Mouse (Mus musculus) forebrain, postnatal 0 days (tissue): ENCODE measurements around the gene Wfdc2. TPM values are rescaled to one million over a fixed set of nuclear protein-coding genes. Genes with fewer than 3 reads are reported as not detected.
"Not testable (repeated sequence)": the region's sequence is repeated elsewhere in the genome, so short reads cannot be mapped to it uniquely, and the experiment has no call there.

Experiments
- ATAC-seq: fragments of 200-750 bp; cut with Nextera tagmentation; 2 replicates; pipeline ENCODE4 v1.8.0; 2017; ENCODE audit warnings: mild to moderate bottlenecking, moderate library complexity
- DNase-seq: peaks from one replicate; pipeline ENCODE4 v3.0.0-alpha.2; 2015
- H3K27ac ChIP-seq: fragments of 300-500 bp; sonication (generic); 2 replicates; pipeline ENCODE4 v1.5.1; 2014; ENCODE audit warnings: low read depth, mild to moderate bottlenecking, antibody characterized with exemption, low read length, moderate library complexity, mixed read lengths
- H3K27me3 ChIP-seq: fragments of 300-500 bp; sonication (generic); 2 replicates; pipeline ENCODE4 v1.6.1; 2014; ENCODE audit warnings: mild to moderate bottlenecking, low read length, mixed read lengths; ENCODE audit not compliant: insufficient read depth
- H3K36me3 ChIP-seq: fragments of 300-500 bp; sonication (generic); 2 replicates; pipeline ENCODE4 v1.6.1; 2014; ENCODE audit warnings: mild to moderate bottlenecking, moderate library complexity; ENCODE audit not compliant: insufficient read depth
- H3K4me1 ChIP-seq: fragments of 300-500 bp; sonication (generic); 2 replicates; pipeline ENCODE4 v1.6.1; 2014; ENCODE audit warnings: antibody characterized with exemption; ENCODE audit not compliant: insufficient read depth
- H3K4me2 ChIP-seq: fragments of 300-500 bp; sonication (generic); 2 replicates; pipeline ENCODE4 v1.6.1; 2014; ENCODE audit warnings: low read depth, mild to moderate bottlenecking, moderate library complexity
- H3K4me3 ChIP-seq: fragments of 300-500 bp; sonication (generic); 2 replicates; pipeline ENCODE4 v1.5.1; 2014; ENCODE audit warnings: low read depth, low read length, mixed read lengths
- H3K9ac ChIP-seq: fragments of 300-500 bp; sonication (generic); 2 replicates; pipeline ENCODE4 v1.6.1; 2014; ENCODE audit warnings: mild to moderate bottlenecking
- H3K9me3 ChIP-seq: fragments of 300-500 bp; sonication (generic); 2 replicates; pipeline ENCODE4 v1.6.1; 2016; ENCODE audit warnings: low read length
- CTCF ChIP-seq: sonication (generic); IDR thresholded peaks from 2 replicates; pipeline ENCODE4 v1.5.1; 2016; ENCODE audit warnings: antibody characterized with exemption, control low read depth, low read depth
- WGBS: fragments of 180-500 bp; shearing (Covaris S2); extraction: QIAGEN DNeasy Blood & Tissue Kit; methylation state at CpG from one replicate; pipeline ENCODE4 v1.1.7; 2014; 5-methylcytosine and 5-hydroxymethylcytosine counted together
- polyA plus RNA-seq: library from polyadenylated mRNA; unstranded; fragments of >200 nt; fragmentation: Nextera tagmentation; extraction: Ambion mirVana; gene quantifications from 2 replicates; pipeline ENCODE4 v1.2.1, GENCODE M21; 2015
- total RNA-seq: library from RNA; depleted of rRNA; stranded (reverse); fragments of >200 nt; gene quantifications from 2 replicates; pipeline ENCODE4 v1.2.3, GENCODE M21; 2014

Wfdc2 gene
- total and polyA plus RNA-seq, 2 experiments from 2014 or later, result 6.1 to 7.3 TPM

DNA sequence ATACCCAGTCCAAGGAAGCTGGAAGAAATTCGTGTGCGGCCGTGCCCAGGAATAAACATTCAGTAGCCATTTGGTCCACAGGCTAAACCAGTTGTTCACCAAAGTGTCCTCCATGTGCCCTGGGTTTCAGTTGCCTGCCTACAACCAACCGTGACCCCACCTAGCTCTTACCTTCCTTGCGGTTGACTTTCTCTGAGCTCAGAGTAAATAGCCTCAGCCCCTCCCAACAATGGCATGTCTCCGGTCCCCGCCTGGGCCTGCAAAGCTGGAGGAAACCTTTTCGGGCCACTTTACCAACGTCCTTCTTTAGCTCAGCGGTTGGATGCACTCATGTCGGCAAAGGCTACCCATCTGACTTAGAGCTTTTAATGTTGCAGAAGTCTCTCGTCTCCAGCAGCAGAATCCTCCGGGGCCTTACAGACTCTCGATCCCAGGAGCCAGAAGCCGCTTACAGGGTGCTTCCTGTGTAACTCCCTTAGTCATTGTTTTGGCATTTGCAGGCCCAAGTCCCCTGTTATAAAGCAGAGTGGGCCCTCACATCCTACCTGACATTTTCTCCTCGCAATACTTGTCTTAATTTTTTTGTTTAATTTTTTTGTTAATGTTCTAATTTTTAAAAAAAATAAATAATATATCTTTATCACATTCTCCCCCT, 3.1 kb upstream of the Wfdc2 start:
- DNase-seq, result no peak
- no peak for ATAC-seq
- TF ChIP-seq CTCF, result no peak
- no peak overlapping the region for H3K27ac ChIP-seq
- H3K4me2 ChIP-seq, result no peak overlapping the region
- no peaks in the 10 kb centered on the region for H3K36me3 ChIP-seq
- H3K4me3 ChIP-seq, result no peak overlapping the region
- H3K27me3 ChIP-seq, result peaks cover 6% of the 10 kb centered on the region; the same call in 1 of the 2 replicates
- H3K9ac ChIP-seq, result no peak overlapping the region
- no peaks in the 10 kb centered on the region for H3K9me3 ChIP-seq
- 48% methylated on average over 16 of the region's 16 CpGs for WGBS
- H3K4me1 ChIP-seq, result peaks cover 7% of the 10 kb centered on the region

DNA sequence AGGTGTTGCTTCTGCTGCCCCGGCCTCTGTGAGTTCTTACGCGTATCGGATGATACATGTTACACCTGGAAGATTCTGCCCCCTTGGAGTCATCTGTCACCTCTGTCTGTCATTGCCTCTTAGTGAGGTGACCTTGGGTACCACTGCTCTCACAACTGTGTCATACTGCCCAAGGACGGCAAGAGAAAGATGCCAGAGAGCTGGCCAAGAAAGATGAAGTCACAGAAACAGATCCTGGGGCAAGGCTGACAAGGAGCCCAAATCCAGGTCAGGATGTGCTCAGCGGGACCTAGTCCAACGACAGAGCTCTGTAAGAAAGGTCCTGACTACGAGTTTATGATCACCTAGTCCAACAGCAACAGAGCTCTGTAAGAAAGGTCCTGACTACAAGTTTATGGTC, 2.1 kb upstream of the Wfdc2 start:
- WGBS, result 90% methylated on average over 8 of the region's 8 CpGs
- no peaks in the 10 kb centered on the region for H3K9me3 ChIP-seq
- TF ChIP-seq CTCF, result no peak
- H3K4me1 ChIP-seq, result peaks cover 7% of the 10 kb centered on the region
- H3K36me3 ChIP-seq, result no peaks in the 10 kb centered on the region
- H3K27me3 ChIP-seq, result peaks cover 6% of the 10 kb centered on the region; the same call in 1 of the 2 replicates
- no peak overlapping the region for H3K4me2 ChIP-seq
- H3K9ac ChIP-seq, result no peak overlapping the region
- ATAC-seq (no peak), DNase-seq (no peak)
- H3K4me3 ChIP-seq, result no peak overlapping the region
- no peak overlapping the region for H3K27ac ChIP-seq

- TF ChIP-seq CTCF, result peak; percentile 79
- peak overlapping the region; percentile 93 for H3K4me2 ChIP-seq
- H3K9me3 ChIP-seq, result no peaks in the 10 kb centered on the region
- WGBS, result under 1% methylated on average over 32 of the region's 32 CpGs
- no peak overlapping the region for H3K27ac ChIP-seq
- ATAC-seq (peak; percentile 88), DNase-seq (peak; percentile 80)
- peaks cover 7% of the 10 kb centered on the region for H3K4me1 ChIP-seq
- H3K36me3 ChIP-seq, result no peaks in the 10 kb centered on the region
- H3K4me3 ChIP-seq, result peak overlapping the region; percentile 41
- H3K27me3 ChIP-seq, result peaks cover 6% of the 10 kb centered on the region; the same call in 1 of the 2 replicates
- H3K9ac ChIP-seq, result peak overlapping the region; percentile 61
These were observed 1.3 kb downstream of the Wfdc2 start for GRCm38 (mm10) chr2:164563339-164564038.

DNA sequence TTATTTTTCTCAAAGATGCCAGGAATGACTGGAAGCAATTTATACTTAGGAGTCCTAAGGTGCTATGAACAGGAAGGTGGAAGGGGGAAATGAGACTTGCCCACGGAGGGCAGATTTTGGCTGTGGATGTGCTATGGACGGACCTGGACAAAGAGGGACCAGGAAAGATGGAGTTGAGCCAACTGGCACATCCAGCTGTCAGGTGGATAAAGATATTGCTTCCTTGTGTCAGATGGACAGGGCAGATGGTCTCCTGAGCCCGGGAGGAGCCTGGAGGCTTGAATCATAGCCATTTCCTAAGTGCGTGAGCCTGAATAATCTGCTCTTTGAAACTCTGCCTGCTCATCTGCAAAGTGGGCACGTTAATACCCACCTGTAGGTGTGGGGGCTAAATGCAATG, 2.1 kb downstream of the Wfdc2 start:
- TF ChIP-seq CTCF, result no peak
- Histone ChIP-seq H3K4me1 (peaks cover 7% of the 10 kb centered on the region), H3K9ac (no peak overlapping the region), H3K27ac (no peak overlapping the region), H3K9me3 (no peaks in the 10 kb centered on the region), H3K36me3 (no peaks in the 10 kb centered on the region), H3K27me3 (peaks cover 6% of the 10 kb centered on the region; the same call in 1 of the 2 replicates), H3K4me3 (no peak overlapping the region), H3K4me2 (no peak overlapping the region)
- DNase-seq (no peak), ATAC-seq (no peak)
- WGBS, result 53% methylated on average over 5 of the region's 5 CpGs

DNA sequence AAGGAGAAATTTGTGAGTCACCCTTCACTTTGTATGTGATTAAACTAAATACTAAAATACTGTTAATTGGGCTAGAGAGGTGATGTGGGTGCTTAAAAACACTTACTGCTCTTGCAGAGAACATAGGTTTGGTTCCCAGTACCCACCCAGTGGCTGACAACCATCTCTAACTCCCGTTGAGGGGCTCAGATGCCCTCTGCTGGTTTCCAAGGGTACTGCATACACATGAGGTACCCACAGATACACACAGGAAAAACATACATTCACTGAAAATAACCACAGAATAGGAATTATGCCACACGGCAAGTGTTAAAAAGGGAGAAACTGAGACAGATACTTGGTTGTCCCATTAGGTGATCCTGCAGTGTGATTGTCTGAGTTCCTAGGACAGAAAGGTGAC, 4.8 kb downstream of the Wfdc2 start:
- TF ChIP-seq CTCF, result peak; percentile 17; the same call in 1 of the 2 replicates
- H3K27me3 ChIP-seq, result peaks cover 6% of the 10 kb centered on the region; the same call in 1 of the 2 replicates

GRCm38 (mm10) chr2:164567460-164567859, 5.2 kb downstream of the Wfdc2 start:
- H3K36me3 ChIP-seq, result no peaks in the 10 kb centered on the region
- H3K4me2 ChIP-seq, result no peak overlapping the region
- H3K9ac ChIP-seq, result no peak overlapping the region
- DNase-seq (no peak), ATAC-seq (no peak)
- no peaks in the 10 kb centered on the region for H3K9me3 ChIP-seq
- H3K27ac ChIP-seq, result no peak overlapping the region
- peaks cover 6% of the 10 kb centered on the region; the same call in 1 of the 2 replicates for H3K27me3 ChIP-seq
- peaks cover 7% of the 10 kb centered on the region for H3K4me1 ChIP-seq
- no peak for TF ChIP-seq CTCF
- H3K4me3 ChIP-seq, result no peak overlapping the region
- WGBS, result 97% methylated on average over 5 of the region's 5 CpGs

More for the DNA sequence above, 4.8 kb downstream of the Wfdc2 start:
- Histone ChIP-seq H3K4me1 (peaks cover 7% of the 10 kb centered on the region), H3K9ac (no peak overlapping the region), H3K9me3 (no peaks in the 10 kb centered on the region), H3K27ac (no peak overlapping the region), H3K4me3 (no peak overlapping the region), H3K4me2 (no peak overlapping the region), H3K36me3 (no peaks in the 10 kb centered on the region)
- 88% methylated on average over 2 of the region's 2 CpGs for WGBS
- ATAC-seq (no peak), DNase-seq (no peak)

- not testable (repeated sequence) for H3K4me2 ChIP-seq, ATAC-seq, H3K36me3 ChIP-seq, DNase-seq, H3K9ac ChIP-seq, H3K27me3 ChIP-seq, H3K27ac ChIP-seq, H3K4me1 ChIP-seq, H3K9me3 ChIP-seq, H3K4me3 ChIP-seq
- WGBS, result 88% methylated on average over 6 of the region's 6 CpGs
These were observed 11.1 kb downstream of the Wfdc2 start, which contains the start of gene Spint3 for GRCm38 (mm10) chr2:164573359-164573758. TSS of gene Spint3 (minus strand) at chr2:164573459.

DNA sequence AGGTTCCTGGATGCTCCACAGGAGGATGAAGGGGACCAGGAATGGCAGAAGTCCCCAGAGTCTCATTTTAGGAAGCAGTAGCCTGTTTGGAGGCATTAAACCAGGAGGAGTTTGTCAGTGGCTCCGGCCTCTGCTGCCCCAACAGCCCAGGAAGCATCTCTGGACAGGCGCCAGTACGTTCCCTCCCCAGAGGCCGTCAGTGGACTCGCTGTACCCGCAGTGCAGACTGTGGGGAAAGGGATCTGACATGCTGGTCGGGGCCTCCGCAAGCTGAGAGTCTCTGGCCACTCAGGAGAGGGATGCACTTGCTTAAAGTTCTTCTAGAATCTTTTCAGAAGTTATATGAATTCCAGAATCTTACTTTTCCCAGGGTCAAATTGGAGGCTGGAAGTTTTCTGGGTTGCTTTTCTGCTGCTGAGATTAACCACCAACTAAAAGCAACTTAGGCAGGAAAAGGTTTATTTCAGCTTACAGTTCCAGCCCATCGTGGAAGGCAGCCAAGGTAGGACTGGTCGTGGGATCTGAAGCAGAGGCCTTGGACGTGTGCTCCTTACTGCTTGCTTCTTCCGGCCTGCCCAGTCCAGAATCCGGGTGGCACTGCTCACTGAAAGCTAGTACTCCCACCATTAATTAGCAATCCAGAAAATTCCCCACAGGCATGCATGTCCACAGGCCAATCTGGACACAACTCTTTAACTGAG, 23.0 kb downstream of the Wfdc2 start, which contains the start of gene Wfdc6a:
Gene Wfdc6a (minus strand): TSS at position 423 of the 701 bp plus-strand sequence.
- H3K27me3 ChIP-seq, H3K4me1 ChIP-seq, H3K36me3 ChIP-seq, H3K9ac ChIP-seq, H3K4me3 ChIP-seq, H3K9me3 ChIP-seq, DNase-seq, H3K27ac ChIP-seq, H3K4me2 ChIP-seq, ATAC-seq: not testable (repeated sequence)
- WGBS, result 51% methylated on average over 13 of the region's 13 CpGs
